Mouse (Mus musculus) spleen, adult 2 months (tissue): ENCODE results near the gene Nps. TPM values are rescaled to one million over a fixed set of nuclear protein-coding genes. Genes with fewer than 3 reads are reported as not detected.

Experiments used
- DNase-seq, 2 experiments: peaks; one replicate each; pipeline versions ENCODE4 v3.0.0 to v3.0.0-alpha.2; 2012 to 2021; ENCODE audit warnings: low spot score in 2 of 2, low read depth in 1 of 2
- H3K27ac ChIP-seq: fragments of 200-500 bp; 2 replicates; pipeline ENCODE4 v1.5.1; 2012; ENCODE audit warnings: low read length, inconsistent platforms; ENCODE audit not compliant: insufficient read depth
- H3K27me3 ChIP-seq: fragments of 200-500 bp; 2 replicates; pipeline ENCODE4 v1.6.1; 2012; ENCODE audit warnings: mild to moderate bottlenecking, moderate library complexity, low read length, inconsistent platforms; ENCODE audit not compliant: control insufficient read depth, insufficient read depth
- H3K36me3 ChIP-seq: fragments of 200-500 bp; 2 replicates; pipeline ENCODE4 v1.6.1; 2012; ENCODE audit warnings: mild to moderate bottlenecking, low read length, inconsistent platforms; ENCODE audit not compliant: control insufficient read depth, insufficient read depth
- H3K4me1 ChIP-seq: fragments of 200-500 bp; 2 replicates; pipeline ENCODE4 v1.6.1; 2011; ENCODE audit warnings: inconsistent platforms; ENCODE audit not compliant: control insufficient read depth, insufficient read depth, insufficient read length
- H3K4me3 ChIP-seq: fragments of 200-500 bp; 2 replicates; pipeline ENCODE4 v1.5.1; 2011; ENCODE audit warnings: mild to moderate bottlenecking, inconsistent platforms; ENCODE audit not compliant: insufficient read depth, insufficient read length; ENCODE audit errors: extremely low read depth
- CTCF ChIP-seq: fragments of 200-500 bp; IDR thresholded peaks from 2 replicates; pipeline ENCODE4 v1.5.1; 2011; ENCODE audit warnings: mild to moderate bottlenecking, inconsistent platforms; ENCODE audit not compliant: insufficient read depth, insufficient read length, insufficient replicate concordance; ENCODE audit errors: extremely low read depth
- POLR2A ChIP-seq: fragments of 200-500 bp; IDR thresholded peaks from 2 replicates; pipeline ENCODE4 v1.6.1; 2011; ENCODE audit warnings: low read depth, low read length, inconsistent platforms
- WGBS: fragments of 180-500 bp; shearing (Covaris S2); methylation state at CpG from one replicate; pipeline ENCODE4 v1.1.7; 2018; 5-methylcytosine and 5-hydroxymethylcytosine counted together
- polyA plus RNA-seq: library from polyadenylated mRNA; depleted of rRNA; stranded (reverse); fragments of >200 nt; gene quantifications from 2 replicates; pipeline ENCODE4 v1.2.3, GENCODE M21; 2012; rRNA removed

The Nps gene
- polyA plus RNA-seq, 1 experiment, result not detected

DNA sequence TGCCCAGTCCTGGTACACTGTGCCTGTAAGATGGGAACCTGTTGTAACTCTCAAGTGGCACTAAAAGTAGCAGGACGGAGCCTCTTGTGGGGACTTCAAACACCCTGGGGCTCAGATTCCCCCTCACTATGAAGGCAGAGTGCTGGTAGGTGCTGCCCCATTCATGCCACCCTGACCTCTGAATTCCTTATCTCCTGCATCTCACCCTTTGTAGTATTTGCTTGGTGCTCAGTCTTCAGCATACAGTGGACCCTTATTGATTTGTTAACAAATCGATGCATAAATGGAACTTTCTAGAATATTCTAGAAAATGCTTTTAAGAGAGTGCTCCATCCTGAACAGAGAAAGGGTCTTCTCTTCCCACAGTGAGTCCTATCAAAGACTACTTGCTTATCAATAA is 4.1 kb upstream of the Nps start:
- Histone ChIP-seq H3K4me3 (no peak overlapping the region), H3K36me3 (no peaks in the 10 kb centered on the region), H3K4me1 (no peaks in the 10 kb centered on the region), H3K27me3 (no peaks in the 10 kb centered on the region), H3K27ac (no peak overlapping the region)
- 91% methylated on average over 2 of the region's 2 CpGs for WGBS
- TF ChIP-seq POLR2A (no peak), CTCF (no peak)
- no peak for DNase-seq

- no peak for DNase-seq
- H3K27me3 ChIP-seq, result no peaks in the 10 kb centered on the region
- 76% methylated on average over 5 of the region's 5 CpGs for WGBS
- no peak overlapping the region for H3K4me3 ChIP-seq
- no peaks in the 10 kb centered on the region for H3K4me1 ChIP-seq
- H3K36me3 ChIP-seq, result no peaks in the 10 kb centered on the region
- H3K27ac ChIP-seq, result no peak overlapping the region
- TF ChIP-seq CTCF (no peak), POLR2A (no peak)
These were observed 12.5 kb downstream of the Nps start for GRCm38 (mm10) chr7:135271011-135271410.

- Histone ChIP-seq H3K4me1 (no peaks in the 10 kb centered on the region), H3K27ac (no peak overlapping the region), H3K36me3 (no peaks in the 10 kb centered on the region), H3K4me3 (no peak overlapping the region), H3K27me3 (no peaks in the 10 kb centered on the region)
- DNase-seq, result no peak
- no peak for TF ChIP-seq POLR2A
- TF ChIP-seq CTCF, result no peak
- WGBS, result 96% methylated on average over 3 of the region's 3 CpGs
These were observed 24.7 kb downstream of the Nps start for GRCm38 (mm10) chr7:135283212-135283611.

DNA sequence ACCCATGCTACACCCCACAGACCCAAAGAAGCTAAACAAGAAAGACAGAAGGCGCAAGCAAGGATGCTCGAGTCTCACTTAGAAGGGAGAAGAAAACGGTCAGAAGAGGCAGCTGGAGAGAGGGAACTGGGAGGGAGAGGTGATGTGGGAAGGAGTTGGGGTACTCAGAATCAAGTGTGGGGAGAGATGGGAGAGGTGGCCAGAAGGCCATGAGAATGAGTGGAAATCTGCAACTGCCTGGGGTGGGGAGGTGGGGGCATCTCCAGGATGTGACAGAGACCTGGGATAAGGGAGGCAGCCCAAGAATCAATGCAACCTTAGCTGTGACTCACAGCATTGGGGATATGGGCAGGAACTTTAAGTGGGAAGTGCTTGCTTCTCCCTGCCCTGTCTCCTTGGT is 31.5 kb downstream of the Nps start:
- DNase-seq, result no peak
- WGBS, result 80% methylated on average over 3 of the region's 3 CpGs
- H3K4me3 ChIP-seq, result no peak overlapping the region
- H3K27me3 ChIP-seq, result no peaks in the 10 kb centered on the region
- no peaks in the 10 kb centered on the region for H3K4me1 ChIP-seq
- TF ChIP-seq CTCF, result no peak
- no peak for TF ChIP-seq POLR2A
- H3K27ac ChIP-seq, result no peak overlapping the region
- H3K36me3 ChIP-seq, result no peaks in the 10 kb centered on the region

DNA sequence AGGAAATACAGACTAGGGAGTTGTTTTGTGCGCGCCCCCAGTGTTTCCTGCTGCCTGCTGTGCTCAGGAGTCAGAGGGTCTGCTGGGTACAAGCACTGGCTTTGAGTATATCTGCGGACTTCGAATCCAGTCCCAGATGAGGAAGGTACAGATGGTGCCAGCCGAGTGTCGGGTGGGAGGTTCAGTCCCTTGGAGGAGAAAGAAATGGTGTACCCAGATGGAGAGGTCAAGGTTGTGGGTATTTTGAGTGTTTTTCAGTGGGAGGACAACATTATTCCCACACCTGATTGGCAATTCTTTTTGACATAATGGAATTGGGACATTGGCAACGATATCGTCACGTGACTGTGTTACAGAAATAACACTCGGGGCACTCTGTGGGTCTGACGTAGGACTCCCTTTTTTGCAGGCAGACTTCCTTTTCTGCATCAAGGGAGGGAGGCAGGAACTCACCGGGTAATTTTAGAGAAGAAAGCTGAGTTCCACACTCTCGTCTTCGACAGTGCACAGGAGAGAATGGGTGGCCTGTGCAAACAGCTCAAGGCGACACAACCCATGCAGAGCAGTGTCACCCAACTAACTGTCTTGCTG is 33.2 kb downstream of the Nps start:
- no peaks in the 10 kb centered on the region for H3K36me3 ChIP-seq
- H3K27ac ChIP-seq, result no peak overlapping the region
- 27% methylated on average over 15 of the region's 15 CpGs for WGBS

DNA sequence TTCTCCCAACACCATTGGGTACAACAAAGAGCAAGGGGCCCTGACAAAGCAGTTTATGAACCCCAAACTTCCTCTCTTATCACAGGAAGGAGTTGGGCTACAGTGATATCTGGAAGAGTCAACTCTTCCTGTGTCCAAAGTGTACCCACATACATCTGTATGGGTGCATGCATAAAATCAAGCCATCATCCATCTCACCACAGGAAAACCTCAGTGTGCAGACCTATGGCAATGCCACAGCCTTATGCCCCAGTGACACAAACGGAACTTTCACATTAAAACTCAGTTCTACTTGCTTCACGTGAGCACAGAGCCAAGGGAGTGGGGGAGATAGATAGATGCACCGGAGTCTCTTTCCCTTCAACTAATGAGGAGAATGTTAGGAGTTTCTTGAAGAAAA is 36.0 kb downstream of the Nps start:
- DNase-seq, result no peak
- Histone ChIP-seq H3K27me3 (no peaks in the 10 kb centered on the region), H3K4me1 (no peaks in the 10 kb centered on the region), H3K4me3 (no peak overlapping the region), H3K36me3 (no peaks in the 10 kb centered on the region), H3K27ac (no peak overlapping the region)
- 16% methylated on average over 3 of the region's 3 CpGs for WGBS
- TF ChIP-seq POLR2A, result no peak
- TF ChIP-seq CTCF, result no peak

More for the DNA sequence above, 33.2 kb downstream of the Nps start:
- Histone ChIP-seq H3K4me3 (no peak overlapping the region), H3K27me3 (no peaks in the 10 kb centered on the region), H3K4me1 (no peaks in the 10 kb centered on the region)
- DNase-seq, result no peak
- no peak for TF ChIP-seq CTCF
- TF ChIP-seq POLR2A, result no peak

DNA sequence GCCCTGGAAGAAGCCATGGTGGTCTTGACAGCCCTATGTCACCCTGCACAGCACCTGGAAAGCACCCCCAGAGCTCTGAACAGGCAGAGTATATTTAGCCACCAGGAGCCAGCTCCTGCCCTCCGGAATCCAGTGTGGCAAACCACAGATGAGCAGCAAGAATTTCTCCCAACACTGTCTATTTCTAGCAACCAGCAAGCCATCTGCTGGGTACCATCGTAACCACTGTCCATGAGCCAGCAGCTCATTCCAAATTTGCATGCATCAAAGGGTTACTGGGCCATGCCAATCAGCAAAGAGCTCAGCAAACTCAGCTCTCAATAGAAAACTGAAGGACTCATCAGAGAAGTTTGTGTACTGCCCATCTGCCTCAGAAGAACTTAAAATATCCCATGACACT is 46.0 kb downstream of the Nps start:
- no peak for DNase-seq
- WGBS, result 86% methylated on average over 2 of the region's 2 CpGs
- TF ChIP-seq POLR2A (no peak), CTCF (no peak)
- no peaks in the 10 kb centered on the region for H3K27me3 ChIP-seq
- no peaks in the 10 kb centered on the region for H3K4me1 ChIP-seq
- H3K4me3 ChIP-seq, result no peak overlapping the region
- H3K27ac ChIP-seq, result no peak overlapping the region
- no peaks in the 10 kb centered on the region for H3K36me3 ChIP-seq

Other genes starting within 250 kb of the Nps start
- not detected in 2 replicates for gene Foxi2, start 151.6 kb downstream of the Nps start, polyA plus RNA-seq